Mouse (Mus musculus): ENCODE data around the gene Draxin. TPM values are rescaled to one million over a fixed set of nuclear protein-coding genes. Genes with fewer than 3 reads are reported as not detected.

The Draxin gene
- polyA plus RNA-seq, 1 experiment from 2014 or later: 0.13 TPM

- H3K9me3 ChIP-seq (replicated peaks): no peaks in the 10 kb centered on the region
- peak within 1 kb of the TSS; percentile 72 for H3K4me3 ChIP-seq (replicated peaks)
- H3K4me2 ChIP-seq: peak within 1 kb of the TSS; percentile 98
- DNase-seq (peak; percentile 80), ATAC-seq (ENCODE audit: low read depth) (peak; percentile 86)
- H3K27ac ChIP-seq: peak within 1 kb of the TSS; percentile 81
- H3K9ac ChIP-seq: peak within 1 kb of the TSS; percentile 84
- peaks cover 3% of the 10 kb centered on the region; the same call in 1 of the 2 replicates for H3K36me3 ChIP-seq
- no peaks in the 10 kb centered on the region for H3K27me3 ChIP-seq
- peaks cover 39% of the 10 kb centered on the region for H3K4me1 ChIP-seq (replicated peaks)
- WGBS (ENCODE audit: insufficient replicate concordance): under 1% methylated on average over 66 of the region's 67 CpGs
Observed at GRCm38 (mm10) chr4:148151267-148152168, 21.0 kb upstream of the Draxin start, which contains the start of gene Fbxo6. Gene Fbxo6 (minus strand): TSS chr4:148152140.

GRCm38 (mm10) chr4:148150953-148151266 lies 20.4 kb upstream of the Draxin start:
- ATAC-seq (ENCODE audit: low read depth) (no peak), DNase-seq (no peak)
- Histone ChIP-seq H3K36me3 (peaks cover 8% of the 10 kb centered on the region), H3K27me3 (no peaks in the 10 kb centered on the region), H3K4me3 (replicated peaks) (peak overlapping the region; percentile 72), H3K9ac (peak overlapping the region; percentile 84), H3K4me1 (replicated peaks) (peaks cover 34% of the 10 kb centered on the region), H3K9me3 (replicated peaks) (no peaks in the 10 kb centered on the region), H3K4me2 (peak overlapping the region; percentile 98), H3K27ac (peak overlapping the region; percentile 81)
- 15% methylated on average over 3 of the region's 3 CpGs for WGBS (ENCODE audit: insufficient replicate concordance)

- no peak for DNase-seq
- H3K4me3 ChIP-seq (replicated peaks): peak overlapping the region; percentile 72
- ATAC-seq (ENCODE audit: low read depth): no peak
Observed at GRCm38 (mm10) chr4:148150242-148150641, 19.7 kb upstream of the Draxin start.

GRCm38 (mm10) chr4:148149540-148149939 lies 19.0 kb upstream of the Draxin start:
- no peak for ATAC-seq (ENCODE audit: low read depth)
- H3K9me3 ChIP-seq (replicated peaks): no peaks in the 10 kb centered on the region
- H3K27ac ChIP-seq: no peak overlapping the region
- WGBS (ENCODE audit: insufficient replicate concordance): 39% methylated on average over 12 of the region's 12 CpGs
- H3K4me3 ChIP-seq (replicated peaks): no peak overlapping the region
- H3K4me1 ChIP-seq (replicated peaks): peaks cover 34% of the 10 kb centered on the region
- H3K36me3 ChIP-seq: peaks cover 18% of the 10 kb centered on the region
- peak overlapping the region; percentile 21; the same call in 1 of the 2 replicates for H3K4me2 ChIP-seq
- no peak for DNase-seq
- H3K27me3 ChIP-seq: no peaks in the 10 kb centered on the region
- H3K9ac ChIP-seq: no peak overlapping the region

More at GRCm38 (mm10) chr4:148150242-148150641, 19.7 kb upstream of the Draxin start:
- WGBS (ENCODE audit: insufficient replicate concordance): 49% methylated on average over 7 of the region's 7 CpGs
- Histone ChIP-seq H3K4me1 (replicated peaks) (peaks cover 34% of the 10 kb centered on the region), H3K27ac (peak overlapping the region; percentile 81), H3K36me3 (peaks cover 14% of the 10 kb centered on the region), H3K9ac (peak overlapping the region; percentile 14; the same call in 1 of the 2 replicates), H3K27me3 (no peaks in the 10 kb centered on the region), H3K9me3 (replicated peaks) (no peaks in the 10 kb centered on the region), H3K4me2 (peak overlapping the region; percentile 98)

GRCm38 (mm10) chr4:148147714-148148113 lies 17.2 kb upstream of the Draxin start:
- 63% methylated on average over 2 of the region's 2 CpGs for WGBS (ENCODE audit: insufficient replicate concordance)
- H3K36me3 ChIP-seq: peaks cover 18% of the 10 kb centered on the region
- no peak for ATAC-seq (ENCODE audit: low read depth)

GRCm38 (mm10) chr4:148143721-148144120 lies 13.2 kb upstream of the Draxin start:
- Histone ChIP-seq H3K27ac (no peak overlapping the region), H3K9me3 (replicated peaks) (no peaks in the 10 kb centered on the region), H3K36me3 (peaks cover 18% of the 10 kb centered on the region), H3K4me1 (replicated peaks) (peaks cover 16% of the 10 kb centered on the region), H3K4me2 (no peak overlapping the region), H3K27me3 (peaks cover 7% of the 10 kb centered on the region), H3K4me3 (replicated peaks) (no peak overlapping the region), H3K9ac (no peak overlapping the region)
- WGBS (ENCODE audit: insufficient replicate concordance): 78% methylated on average over 5 of the region's 5 CpGs
- ATAC-seq (ENCODE audit: low read depth) (no peak), DNase-seq (no peak)

More at GRCm38 (mm10) chr4:148147714-148148113, 17.2 kb upstream of the Draxin start:
- no peak overlapping the region for H3K27ac ChIP-seq
- H3K4me2 ChIP-seq: no peak overlapping the region
- no peaks in the 10 kb centered on the region for H3K9me3 ChIP-seq (replicated peaks)
- no peak overlapping the region for H3K4me3 ChIP-seq (replicated peaks)
- peaks cover 34% of the 10 kb centered on the region for H3K4me1 ChIP-seq (replicated peaks)
- no peaks in the 10 kb centered on the region; the same call in 1 of the 2 replicates for H3K27me3 ChIP-seq
- no peak overlapping the region for H3K9ac ChIP-seq
- DNase-seq: no peak

- Histone ChIP-seq H3K4me3 (replicated peaks) (peak overlapping the region; percentile 73), H3K9ac (peak overlapping the region; percentile 77), H3K27me3 (peaks cover 27% of the 10 kb centered on the region), H3K9me3 (replicated peaks) (no peaks in the 10 kb centered on the region), H3K27ac (peak overlapping the region; percentile 63), H3K36me3 (peaks cover 5% of the 10 kb centered on the region), H3K4me1 (replicated peaks) (peaks cover 16% of the 10 kb centered on the region), H3K4me2 (peak overlapping the region; percentile 97)
- DNase-seq (peak; percentile 89), ATAC-seq (ENCODE audit: low read depth) (peak; percentile 90)
- under 1% methylated on average over 65 of the region's 65 CpGs for WGBS (ENCODE audit: insufficient replicate concordance)
Observed at GRCm38 (mm10) chr4:148140098-148141011, 9.9 kb upstream of the Draxin start.

- H3K27ac ChIP-seq: no peak overlapping the region
- under 1% methylated on average over 12 of the region's 12 CpGs for WGBS (ENCODE audit: insufficient replicate concordance)
- H3K9ac ChIP-seq: peak overlapping the region; percentile 37
- peaks cover 16% of the 10 kb centered on the region for H3K4me1 ChIP-seq (replicated peaks)
- H3K36me3 ChIP-seq: no peaks in the 10 kb centered on the region
- peaks cover 27% of the 10 kb centered on the region for H3K27me3 ChIP-seq
- H3K4me2 ChIP-seq: peak overlapping the region; percentile 97
- ATAC-seq (ENCODE audit: low read depth) (peak; percentile 17), DNase-seq (no peak)
- no peaks in the 10 kb centered on the region for H3K9me3 ChIP-seq (replicated peaks)
- H3K4me3 ChIP-seq (replicated peaks): peak overlapping the region; percentile 73
Observed at GRCm38 (mm10) chr4:148139767-148140097, 9.2 kb upstream of the Draxin start.

GRCm38 (mm10) chr4:148137503-148137902 lies 7.0 kb upstream of the Draxin start:
- H3K27me3 ChIP-seq: peaks cover 45% of the 10 kb centered on the region
- no peak overlapping the region for H3K9ac ChIP-seq
- H3K4me3 ChIP-seq (replicated peaks): no peak overlapping the region
- DNase-seq (no peak), ATAC-seq (ENCODE audit: low read depth) (no peak)
- H3K9me3 ChIP-seq (replicated peaks): no peaks in the 10 kb centered on the region
- 55% methylated on average over 8 of the region's 8 CpGs for WGBS (ENCODE audit: insufficient replicate concordance)
- no peak overlapping the region for H3K4me2 ChIP-seq
- peaks cover 16% of the 10 kb centered on the region for H3K4me1 ChIP-seq (replicated peaks)
- no peaks in the 10 kb centered on the region for H3K36me3 ChIP-seq
- H3K27ac ChIP-seq: no peak overlapping the region

GRCm38 (mm10) chr4:148134988-148135387 lies 4.5 kb upstream of the Draxin start:
- no peak overlapping the region for H3K4me2 ChIP-seq
- no peaks in the 10 kb centered on the region for H3K9me3 ChIP-seq (replicated peaks)
- DNase-seq: no peak
- H3K27ac ChIP-seq: no peak overlapping the region
- ATAC-seq (ENCODE audit: low read depth): no peak
- no peaks in the 10 kb centered on the region for H3K36me3 ChIP-seq
- WGBS (ENCODE audit: insufficient replicate concordance): 23% methylated on average over 8 of the region's 8 CpGs
- peaks cover 70% of the 10 kb centered on the region for H3K27me3 ChIP-seq
- no peak overlapping the region for H3K9ac ChIP-seq
- no peak overlapping the region for H3K4me3 ChIP-seq (replicated peaks)
- peaks cover 14% of the 10 kb centered on the region for H3K4me1 ChIP-seq (replicated peaks)

GRCm38 (mm10) chr4:148131497-148132081 lies 1.1 kb upstream of the Draxin start:
- DNase-seq (no peak), ATAC-seq (ENCODE audit: low read depth) (no peak)
- no peak overlapping the region for H3K9ac ChIP-seq
- H3K9me3 ChIP-seq (replicated peaks): no peaks in the 10 kb centered on the region
- H3K27ac ChIP-seq: no peak overlapping the region
- WGBS (ENCODE audit: insufficient replicate concordance): 4% methylated on average over 21 of the region's 21 CpGs
- H3K27me3 ChIP-seq: peaks cover 72% of the 10 kb centered on the region
- H3K4me1 ChIP-seq (replicated peaks): peaks cover 8% of the 10 kb centered on the region
- no peaks in the 10 kb centered on the region for H3K36me3 ChIP-seq
- H3K4me3 ChIP-seq (replicated peaks): no peak overlapping the region
- 0 out of 2 replicates have a peak overlapping the region, but pooled peaks have one; percentile 14 for H3K4me2 ChIP-seq
